Mouse (Mus musculus) limb, embryonic 15.5 days (tissue): ENCODE results near the gene Opn1sw. TPM values are rescaled to one million over a fixed set of nuclear protein-coding genes. Genes with fewer than 3 reads are reported as not detected.

Experiments used
- ATAC-seq: fragments of 200-750 bp; cut with Nextera tagmentation; 2 replicates; pipeline ENCODE4 v1.8.0; 2017; ENCODE audit warnings: low read depth, moderate TSS enrichment; ENCODE audit not compliant: insufficient number of reproducible peaks, low FRiP score, low TSS enrichment
- H3K27ac ChIP-seq: fragments of 300-500 bp; sonication (generic); 2 replicates; pipeline ENCODE4 v1.5.1; 2015; ENCODE audit warnings: moderate library complexity, mild to moderate bottlenecking, inconsistent platforms
- H3K27me3 ChIP-seq: fragments of 300-500 bp; sonication (generic); 2 replicates; pipeline ENCODE4 v1.6.1; 2015; ENCODE audit warnings: inconsistent platforms
- H3K36me3 ChIP-seq: fragments of 300-500 bp; sonication (generic); 2 replicates; pipeline ENCODE4 v1.6.1; 2015; ENCODE audit warnings: inconsistent platforms
- H3K4me1 ChIP-seq: fragments of 300-500 bp; sonication (generic); 2 replicates; pipeline ENCODE4 v1.6.1; 2015; ENCODE audit warnings: inconsistent platforms
- H3K4me2 ChIP-seq: fragments of 300-500 bp; sonication (generic); 2 replicates; pipeline ENCODE4 v1.6.1; 2015; ENCODE audit warnings: mild to moderate bottlenecking, inconsistent platforms
- H3K4me3 ChIP-seq: fragments of 300-500 bp; sonication (generic); 2 replicates; pipeline ENCODE4 v1.5.1; 2015; ENCODE audit warnings: mild to moderate bottlenecking, inconsistent platforms
- H3K9ac ChIP-seq: fragments of 300-500 bp; sonication (generic); 2 replicates; pipeline ENCODE4 v1.6.1; 2015; ENCODE audit warnings: inconsistent platforms
- H3K9me3 ChIP-seq: fragments of 300-500 bp; sonication (generic); 2 replicates; pipeline ENCODE4 v1.6.1; 2016; ENCODE audit warnings: inconsistent platforms
- WGBS: fragments of 180-500 bp; shearing (Covaris S2); methylation state at CpG from one replicate; pipeline ENCODE4 v1.1.7; 2015; 5-methylcytosine and 5-hydroxymethylcytosine counted together
- polyA plus RNA-seq: library from polyadenylated mRNA; unstranded; fragments of >200 nt; fragmentation: Nextera tagmentation; extraction: Ambion mirVana; gene quantifications from 2 replicates; pipeline ENCODE4 v1.2.1, GENCODE M21; 2015

Opn1sw gene
- polyA plus RNA-seq, 1 experiment from 2014 or later, result 1.1 TPM

GRCm38 (mm10) chr6:29428171-29428570 lies 39.9 kb upstream of the Opn1sw start:
- H3K9ac ChIP-seq, result no peak overlapping the region
- peaks cover 2% of the 10 kb centered on the region; the same call in 1 of the 2 replicates for H3K27me3 ChIP-seq
- H3K4me3 ChIP-seq, result no peak overlapping the region
- no peaks in the 10 kb centered on the region for H3K9me3 ChIP-seq
- WGBS, result 65% methylated on average over 4 of the region's 4 CpGs
- no peaks in the 10 kb centered on the region for H3K36me3 ChIP-seq
- no peak for ATAC-seq
- no peak overlapping the region for H3K4me2 ChIP-seq
- H3K4me1 ChIP-seq, result peaks cover 23% of the 10 kb centered on the region
- no peak overlapping the region for H3K27ac ChIP-seq

- Histone ChIP-seq H3K4me3 (no peak overlapping the region), H3K9ac (no peak overlapping the region), H3K9me3 (no peaks in the 10 kb centered on the region), H3K27me3 (no peaks in the 10 kb centered on the region), H3K36me3 (no peaks in the 10 kb centered on the region), H3K4me2 (no peak overlapping the region), H3K4me1 (peaks cover 7% of the 10 kb centered on the region), H3K27ac (no peak overlapping the region)
- WGBS, result 68% methylated on average over 6 of the region's 6 CpGs
- no peak for ATAC-seq
These were observed 38.1 kb upstream of the Opn1sw start for GRCm38 (mm10) chr6:29426331-29426730.

- Histone ChIP-seq H3K27ac (no peak overlapping the region), H3K27me3 (no peaks in the 10 kb centered on the region), H3K9ac (no peak overlapping the region), H3K9me3 (no peaks in the 10 kb centered on the region), H3K4me3 (no peak overlapping the region), H3K4me1 (no peaks in the 10 kb centered on the region), H3K4me2 (no peak overlapping the region), H3K36me3 (no peaks in the 10 kb centered on the region; the same call in 1 of the 2 replicates)
- WGBS, result 87% methylated on average over 8 of the region's 8 CpGs
- no peak for ATAC-seq
These were observed 36.9 kb upstream of the Opn1sw start for GRCm38 (mm10) chr6:29425118-29425517.

- Histone ChIP-seq H3K27ac (no peak overlapping the region), H3K4me3 (no peak overlapping the region), H3K4me2 (no peak overlapping the region), H3K27me3 (no peaks in the 10 kb centered on the region), H3K4me1 (no peaks in the 10 kb centered on the region), H3K36me3 (peaks cover 7% of the 10 kb centered on the region; the same call in 1 of the 2 replicates), H3K9me3 (no peaks in the 10 kb centered on the region), H3K9ac (no peak overlapping the region)
- ATAC-seq, result no peak
- WGBS, result 90% methylated on average over 2 of the region's 2 CpGs
These were observed 32.3 kb upstream of the Opn1sw start for GRCm38 (mm10) chr6:29420596-29420995.

- Histone ChIP-seq H3K4me1 (no peaks in the 10 kb centered on the region), H3K36me3 (peaks cover 27% of the 10 kb centered on the region; the same call in 1 of the 2 replicates)
- WGBS, result 82% methylated on average over 9 of the region's 9 CpGs
These were observed 27.2 kb upstream of the Opn1sw start for GRCm38 (mm10) chr6:29415446-29415845.

GRCm38 (mm10) chr6:29406412-29406811 lies 18.1 kb upstream of the Opn1sw start:
- H3K36me3 ChIP-seq, result peaks cover 32% of the 10 kb centered on the region; the same call in 1 of the 2 replicates
- no peaks in the 10 kb centered on the region for H3K27me3 ChIP-seq
- no peak overlapping the region for H3K4me2 ChIP-seq
- no peak overlapping the region for H3K4me3 ChIP-seq
- no peak overlapping the region for H3K9ac ChIP-seq
- no peak for ATAC-seq
- peaks cover 8% of the 10 kb centered on the region for H3K4me1 ChIP-seq
- H3K27ac ChIP-seq, result no peak overlapping the region
- 82% methylated on average over 6 of the region's 6 CpGs for WGBS
- H3K9me3 ChIP-seq, result no peaks in the 10 kb centered on the region

More at GRCm38 (mm10) chr6:29415446-29415845, 27.2 kb upstream of the Opn1sw start:
- H3K27me3 ChIP-seq, result no peaks in the 10 kb centered on the region
- H3K27ac ChIP-seq, result no peak overlapping the region
- H3K4me3 ChIP-seq, result no peak overlapping the region
- ATAC-seq, result no peak
- H3K4me2 ChIP-seq, result no peak overlapping the region
- H3K9me3 ChIP-seq, result no peaks in the 10 kb centered on the region
- H3K9ac ChIP-seq, result no peak overlapping the region

- Histone ChIP-seq H3K27me3 (no peaks in the 10 kb centered on the region), H3K36me3 (peaks cover 9% of the 10 kb centered on the region), H3K9ac (no peak overlapping the region), H3K9me3 (no peaks in the 10 kb centered on the region), H3K4me1 (peaks cover 10% of the 10 kb centered on the region), H3K4me3 (peak overlapping the region; percentile 21), H3K27ac (no peak overlapping the region), H3K4me2 (peak overlapping the region; percentile 40)
- no peak for ATAC-seq
- 7% methylated on average over 33 of the region's 34 CpGs for WGBS
These were observed 14.6 kb upstream of the Opn1sw start for GRCm38 (mm10) chr6:29402693-29403342.

- 89% methylated on average over 4 of the region's 4 CpGs for WGBS
- ATAC-seq, result no peak
- H3K4me1 ChIP-seq, result peaks cover 27% of the 10 kb centered on the region
- no peak overlapping the region for H3K4me3 ChIP-seq
- no peaks in the 10 kb centered on the region for H3K27me3 ChIP-seq
- H3K4me2 ChIP-seq, result no peak overlapping the region
- no peaks in the 10 kb centered on the region; the same call in 1 of the 2 replicates for H3K36me3 ChIP-seq
- no peak overlapping the region for H3K9ac ChIP-seq
- H3K27ac ChIP-seq, result no peak overlapping the region
- no peaks in the 10 kb centered on the region for H3K9me3 ChIP-seq
These were observed 11.6 kb upstream of the Opn1sw start for GRCm38 (mm10) chr6:29399851-29400250.

GRCm38 (mm10) chr6:29397575-29397974 lies 9.3 kb upstream of the Opn1sw start:
- H3K27ac ChIP-seq, result peak overlapping the region; percentile 72; the same call in 1 of the 2 replicates
- H3K27me3 ChIP-seq, result peaks cover 6% of the 10 kb centered on the region
- 10% methylated on average over 6 of the region's 6 CpGs for WGBS
- no peaks in the 10 kb centered on the region; the same call in 1 of the 2 replicates for H3K36me3 ChIP-seq
- ATAC-seq, result no peak
- no peaks in the 10 kb centered on the region for H3K9me3 ChIP-seq
- peak overlapping the region; percentile 70 for H3K4me3 ChIP-seq
- H3K4me2 ChIP-seq, result peak overlapping the region; percentile 92
- H3K9ac ChIP-seq, result 0 out of 2 replicates have a peak overlapping the region, but pooled peaks have one; percentile 58
- H3K4me1 ChIP-seq, result peaks cover 22% of the 10 kb centered on the region

GRCm38 (mm10) chr6:29396714-29397540 lies 8.7 kb upstream of the Opn1sw start:
- ATAC-seq, result peak; percentile 64
- H3K4me2 ChIP-seq, result peak overlapping the region; percentile 92
- no peaks in the 10 kb centered on the region for H3K9me3 ChIP-seq
- H3K9ac ChIP-seq, result peak overlapping the region; percentile 58
- H3K27me3 ChIP-seq, result peaks cover 6% of the 10 kb centered on the region
- peaks cover 19% of the 10 kb centered on the region for H3K4me1 ChIP-seq
- WGBS, result 4% methylated on average over 21 of the region's 24 CpGs
- H3K36me3 ChIP-seq, result no peaks in the 10 kb centered on the region; the same call in 1 of the 2 replicates
- H3K27ac ChIP-seq, result peak overlapping the region; percentile 72
- H3K4me3 ChIP-seq, result peak overlapping the region; percentile 70

- Histone ChIP-seq H3K4me1 (peaks cover 19% of the 10 kb centered on the region), H3K36me3 (no peaks in the 10 kb centered on the region; the same call in 1 of the 2 replicates), H3K9me3 (no peaks in the 10 kb centered on the region), H3K4me2 (peak within 1 kb of the TSS; percentile 92), H3K27ac (peak within 1 kb of the TSS; percentile 72), H3K27me3 (peaks cover 6% of the 10 kb centered on the region), H3K4me3 (peak within 1 kb of the TSS; percentile 70), H3K9ac (peak within 1 kb of the TSS; percentile 58)
- WGBS, result under 1% methylated on average over 32 of the region's 49 CpGs
- peak; percentile 82 for ATAC-seq
These were observed 7.8 kb upstream of the Opn1sw start, which contains the start of gene Ccdc136 for GRCm38 (mm10) chr6:29395910-29396713. Gene Ccdc136, plus strand, starts transcription at chr6:29396309.
